Mouse (Mus musculus) stomach, postnatal 0 days (tissue): ENCODE measurements around the gene Ppox. TPM values are rescaled to one million over a fixed set of nuclear protein-coding genes. Genes with fewer than 3 reads are reported as not detected.

Source experiments
- ATAC-seq: fragments of 200-750 bp; cut with Nextera tagmentation; 2 replicates; pipeline ENCODE4 v1.8.0; 2017; ENCODE audit not compliant: low FRiP score, low TSS enrichment
- DNase-seq: peaks from one replicate; pipeline ENCODE4 v3.0.0-alpha.2; 2016; ENCODE audit warnings: low spot score
- H3K27ac ChIP-seq: fragments of 300-500 bp; sonication (generic); replicated peaks from 2 replicates; pipeline ENCODE4 v1.5.1; 2014; ENCODE audit warnings: mild to moderate bottlenecking, control low read depth
- H3K27me3 ChIP-seq: fragments of 300-500 bp; sonication (generic); 2 replicates; pipeline ENCODE4 v1.6.1; 2014; ENCODE audit warnings: low read length; ENCODE audit not compliant: control insufficient read depth, insufficient read depth
- H3K36me3 ChIP-seq: fragments of 300-500 bp; sonication (generic); 2 replicates; pipeline ENCODE4 v1.6.1; 2014; ENCODE audit warnings: low read length, mixed read lengths; ENCODE audit not compliant: control insufficient read depth, insufficient read depth
- H3K4me1 ChIP-seq: fragments of 300-500 bp; sonication (generic); replicated peaks from 2 replicates; pipeline ENCODE4 v1.6.1; 2014; ENCODE audit warnings: antibody characterized with exemption; ENCODE audit not compliant: control insufficient read depth, insufficient read depth
- H3K4me2 ChIP-seq: fragments of 300-500 bp; sonication (generic); replicated peaks from 2 replicates; pipeline ENCODE4 v1.6.1; 2014; ENCODE audit warnings: low read depth, mild to moderate bottlenecking, control low read depth, moderate library complexity
- H3K4me3 ChIP-seq: fragments of 300-500 bp; sonication (generic); 2 replicates; pipeline ENCODE4 v1.5.1; 2014; ENCODE audit warnings: low read depth, low read length, control low read depth
- H3K9ac ChIP-seq: fragments of 300-500 bp; sonication (generic); 2 replicates; pipeline ENCODE4 v1.6.1; 2014; ENCODE audit warnings: mild to moderate bottlenecking, low read length, control low read depth, mixed read lengths
- H3K9me3 ChIP-seq: fragments of 300-500 bp; sonication (generic); 2 replicates; pipeline ENCODE4 v1.6.1; 2016; ENCODE audit warnings: low read length; ENCODE audit not compliant: control insufficient read depth
- CTCF ChIP-seq: IDR thresholded peaks from 2 replicates; pipeline ENCODE4 v1.5.1; 2016; ENCODE audit warnings: antibody characterized with exemption, low read depth, mild to moderate bottlenecking, moderate library complexity
- EP300 ChIP-seq: optimal IDR thresholded peaks from 2 replicates; pipeline ENCODE3; 2016; ENCODE audit warnings: antibody characterized with exemption
- WGBS: fragments of 180-500 bp; shearing (Covaris S2); extraction: QIAGEN DNeasy Blood & Tissue Kit; methylation state at CpG from one replicate; pipeline ENCODE4 v1.1.7; 2014; 5-methylcytosine and 5-hydroxymethylcytosine counted together
- polyA plus RNA-seq: library from polyadenylated mRNA; unstranded; fragments of >200 nt; fragmentation: Nextera tagmentation; extraction: Ambion mirVana; gene quantifications from 2 replicates; pipeline ENCODE4 v1.2.1, GENCODE M21; 2015

The Ppox gene
- polyA plus RNA-seq, 1 experiment from 2014 or later = 16.8 TPM

DNA sequence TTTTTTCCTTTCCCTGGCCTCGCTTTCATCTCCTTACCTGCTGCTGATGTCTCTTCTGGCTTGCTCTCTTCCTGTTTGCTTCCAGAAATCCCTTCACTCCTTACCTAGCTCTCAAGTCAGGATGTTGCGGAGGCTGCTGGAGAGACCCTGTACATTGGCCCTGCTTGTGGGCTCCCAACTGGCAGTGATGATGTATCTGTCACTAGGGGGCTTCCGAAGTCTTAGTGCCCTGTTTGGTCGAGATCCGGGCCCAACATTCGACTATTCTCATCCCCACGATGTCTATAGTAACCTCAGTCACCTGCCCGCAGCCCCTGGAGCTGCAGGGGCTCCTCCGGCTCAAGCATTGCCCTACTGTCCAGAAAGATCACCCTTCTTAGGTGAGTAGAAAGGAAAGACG lies 9.4 kb downstream of the Ppox start:
- H3K9me3 ChIP-seq = no peaks in the 10 kb centered on the region
- no peak overlapping the region for H3K9ac ChIP-seq
- H3K36me3 ChIP-seq = peaks cover 14% of the 10 kb centered on the region
- 0 out of 2 replicates have a peak overlapping the region, but pooled peaks have one; percentile 12 for H3K4me2 ChIP-seq
- DNase-seq = no peak
- no peaks in the 10 kb centered on the region for H3K27me3 ChIP-seq
- no peak for ATAC-seq
- H3K27ac ChIP-seq = no peak overlapping the region
- no peak for TF ChIP-seq CTCF
- no peak for TF ChIP-seq EP300
- H3K4me1 ChIP-seq = 0 out of 2 replicates have a peak, but pooled peaks cover 2% of the 10 kb centered on the region
- WGBS = 61% methylated on average over 10 of the region's 10 CpGs
- H3K4me3 ChIP-seq = no peak overlapping the region

DNA sequence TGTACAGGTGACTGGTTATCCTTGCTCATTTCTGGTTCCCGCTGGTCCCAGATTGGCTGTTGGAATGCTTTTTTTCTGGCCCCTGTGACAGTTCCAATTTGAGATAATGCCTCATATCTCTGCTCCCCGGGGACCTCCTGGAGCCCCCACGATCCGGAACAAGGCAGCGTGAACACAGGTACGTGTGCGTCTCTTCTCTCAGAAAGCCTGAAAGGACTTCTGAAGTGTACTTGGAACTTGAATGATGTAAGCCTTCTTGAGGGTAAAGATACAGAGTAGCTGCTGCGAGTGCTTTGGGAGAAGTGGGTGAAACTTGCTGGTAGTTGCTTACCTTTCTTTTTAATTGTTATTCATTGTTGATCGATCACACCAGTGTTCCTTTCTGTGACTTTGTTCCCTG lies 9.8 kb downstream of the Ppox start:
- DNase-seq = no peak
- no peak for TF ChIP-seq CTCF
- no peak for TF ChIP-seq EP300
- H3K4me2 ChIP-seq = peak overlapping the region; percentile 98

DNA sequence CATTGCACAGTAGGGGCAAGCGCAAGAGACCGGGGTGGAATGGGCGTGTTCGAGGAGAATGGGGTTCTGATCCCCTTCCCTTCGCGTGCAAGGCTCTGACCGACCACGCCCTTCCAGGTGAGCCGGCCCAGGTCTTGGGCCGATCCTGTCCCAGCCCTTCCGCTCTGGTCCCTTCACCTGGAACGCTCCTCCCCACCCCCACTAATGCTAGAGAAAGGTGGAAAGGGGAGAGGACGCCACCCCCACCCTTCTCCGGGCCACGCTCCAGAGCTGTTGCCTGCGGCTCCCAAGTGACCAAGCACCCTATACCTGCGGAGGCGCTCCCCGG lies 10.4 kb downstream of the Ppox start:
- H3K27ac ChIP-seq = peak overlapping the region; percentile 89
- H3K4me2 ChIP-seq = peak overlapping the region; percentile 98
- 0 out of 2 replicates have a peak, but pooled peaks cover 2% of the 10 kb centered on the region for H3K4me1 ChIP-seq
- TF ChIP-seq CTCF (no peak), EP300 (no peak)
- no peaks in the 10 kb centered on the region for H3K27me3 ChIP-seq
- no peaks in the 10 kb centered on the region for H3K9me3 ChIP-seq
- DNase-seq = peak; percentile 83
- peak overlapping the region; percentile 80 for H3K4me3 ChIP-seq
- under 1% methylated on average over 18 of the region's 19 CpGs for WGBS
- peaks cover 7% of the 10 kb centered on the region; the same call in 1 of the 2 replicates for H3K36me3 ChIP-seq
- peak; percentile 88 for ATAC-seq
- peak overlapping the region; percentile 80 for H3K9ac ChIP-seq

More for the DNA sequence above, 9.8 kb downstream of the Ppox start:
- Histone ChIP-seq H3K27ac (peak overlapping the region; percentile 89), H3K4me1 (0 out of 2 replicates have a peak, but pooled peaks cover 2% of the 10 kb centered on the region), H3K4me3 (peak overlapping the region; percentile 80), H3K9ac (peak overlapping the region; percentile 80), H3K27me3 (no peaks in the 10 kb centered on the region), H3K36me3 (peaks cover 9% of the 10 kb centered on the region), H3K9me3 (no peaks in the 10 kb centered on the region)
- 27% methylated on average over 9 of the region's 9 CpGs for WGBS
- no peak for ATAC-seq

DNA sequence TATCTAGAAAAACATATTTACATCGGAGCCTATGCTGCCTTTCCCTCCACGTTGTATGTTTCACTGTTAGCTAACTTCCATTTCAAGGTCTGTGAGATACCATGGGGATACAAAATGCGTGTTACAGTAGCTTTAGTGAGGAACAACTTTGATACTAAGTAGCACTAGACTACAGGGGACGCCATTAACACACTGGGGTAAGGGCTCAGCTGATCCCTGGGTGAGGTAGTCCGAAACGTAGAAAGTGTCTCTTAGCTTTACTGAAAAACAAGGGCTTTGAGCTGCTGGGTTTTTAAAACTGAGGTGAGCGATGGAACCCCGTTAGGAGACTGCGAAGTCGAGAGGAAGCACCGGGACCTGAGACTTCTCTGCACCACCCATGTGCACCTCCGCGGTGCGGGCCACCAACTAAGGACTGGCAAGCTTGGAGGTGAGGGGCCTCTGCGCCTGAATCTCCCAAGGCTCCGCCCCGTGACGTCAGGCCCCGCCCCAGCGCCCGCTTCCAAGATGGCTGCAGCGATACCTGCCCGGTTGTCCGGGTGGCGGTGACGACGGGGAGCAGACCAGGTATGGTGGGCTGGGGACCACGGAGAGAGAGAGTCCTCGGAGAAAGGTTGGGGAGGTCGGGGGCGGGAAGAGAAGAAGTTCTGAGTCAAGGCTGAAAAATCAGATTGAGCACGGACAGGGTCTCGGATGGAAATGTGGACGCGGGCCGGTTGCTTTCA lies 11.0 kb downstream of the Ppox start, which contains the start of gene B4galt3:
Gene B4galt3 (plus strand): TSS at position 481 of the 725 bp plus-strand sequence.
- H3K4me2 ChIP-seq = peak within 1 kb of the TSS; percentile 98
- 3% methylated on average over 36 of the region's 36 CpGs for WGBS
- TF ChIP-seq EP300 (no peak), CTCF (no peak)
- no peaks in the 10 kb centered on the region for H3K27me3 ChIP-seq
- peak within 1 kb of the TSS; percentile 80 for H3K4me3 ChIP-seq
- peak; percentile 98 for DNase-seq
- H3K36me3 ChIP-seq = peaks cover 4% of the 10 kb centered on the region; the same call in 1 of the 2 replicates
- H3K27ac ChIP-seq = peak within 1 kb of the TSS; percentile 89
- no peaks in the 10 kb centered on the region for H3K9me3 ChIP-seq
- H3K4me1 ChIP-seq = 0 out of 2 replicates have a peak, but pooled peaks cover 2% of the 10 kb centered on the region
- H3K9ac ChIP-seq = peak within 1 kb of the TSS; percentile 80
- ATAC-seq = peak; percentile 93

DNA sequence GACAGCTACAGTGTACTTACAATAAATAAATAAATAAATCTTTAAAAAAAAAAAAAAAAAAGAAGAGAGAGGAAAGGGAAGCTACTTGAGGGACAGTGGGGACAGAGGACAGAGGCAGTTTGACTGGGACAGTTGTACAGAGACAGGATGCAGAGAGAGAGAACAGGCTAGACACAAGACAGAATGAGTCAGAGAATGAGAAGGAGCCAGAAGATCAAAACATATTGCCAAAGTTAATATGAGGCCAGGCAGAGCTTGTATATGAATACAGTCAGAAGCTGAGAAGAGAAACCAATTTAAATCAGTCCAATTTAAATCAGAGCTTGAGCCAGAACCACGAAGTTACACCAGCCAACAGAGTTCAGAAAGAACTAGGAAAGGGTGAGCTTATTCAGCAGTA lies 12.6 kb downstream of the Ppox start:
- no peak for TF ChIP-seq EP300
- no peaks in the 10 kb centered on the region for H3K9me3 ChIP-seq
- H3K4me2 ChIP-seq = no peak overlapping the region
- H3K4me1 ChIP-seq = 0 out of 2 replicates have a peak, but pooled peaks cover 2% of the 10 kb centered on the region
- DNase-seq = no peak
- peaks cover 3% of the 10 kb centered on the region; the same call in 1 of the 2 replicates for H3K36me3 ChIP-seq
- H3K4me3 ChIP-seq = no peak overlapping the region
- H3K27ac ChIP-seq = peak overlapping the region; percentile 30; the same call in 1 of the 2 replicates
- H3K9ac ChIP-seq = no peak overlapping the region
- WGBS = 68% methylated on average over 1 of the region's 1 CpGs
- no peaks in the 10 kb centered on the region for H3K27me3 ChIP-seq
- no peak for ATAC-seq
